Mouse (Mus musculus): ENCODE data around the gene Zfp28.
"Not testable (repeated sequence)": the region's sequence is repeated elsewhere in the genome, so short reads cannot be mapped to it uniquely, and the experiment has no call there.

Zfp28 gene

DNA sequence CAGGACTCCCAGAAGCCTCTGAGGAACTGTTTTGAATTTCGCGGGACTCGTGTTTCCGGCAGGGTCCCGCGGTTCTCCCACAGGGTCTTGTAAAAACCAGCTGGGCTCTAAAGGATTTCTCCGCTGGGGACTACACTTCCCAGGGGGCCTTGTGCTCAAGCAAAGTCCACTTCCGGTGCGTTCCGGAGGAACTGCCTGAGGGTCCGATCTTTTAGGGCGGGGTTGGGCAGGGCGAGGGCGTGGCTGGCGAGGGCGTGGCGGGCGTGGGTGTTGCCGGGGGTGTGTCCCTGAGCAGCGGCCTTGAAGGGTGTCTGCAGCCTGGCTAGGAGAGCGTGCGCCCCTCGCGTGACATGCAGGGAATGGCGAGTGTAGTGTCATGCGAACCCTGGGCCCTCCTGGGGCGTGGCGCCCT lies at the start of gene Zfp28:
TSS of gene Zfp28 (plus strand) at position 252 of the 412 bp plus-strand sequence.
- DNase-seq = peak; percentile 88 to 90

DNA sequence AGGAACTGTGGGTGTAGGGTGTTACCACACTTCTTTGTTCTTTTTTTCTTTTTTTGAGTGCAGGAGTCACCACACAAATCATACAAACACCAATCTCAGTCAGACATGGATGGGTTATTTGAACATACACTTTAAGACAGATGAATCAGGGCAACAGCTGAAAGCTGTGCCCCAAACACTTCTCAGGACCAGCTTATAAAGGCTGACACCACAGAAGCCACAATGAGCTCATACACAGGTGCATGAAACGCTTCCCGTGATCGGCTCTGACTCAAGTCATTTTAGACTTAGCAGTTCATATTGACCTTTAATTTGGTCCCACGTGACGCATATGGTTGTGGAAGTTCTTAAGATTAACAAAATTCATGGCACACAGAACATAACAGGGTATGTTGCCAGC lies 43.2 kb upstream of the Zfp28 start:
- no peak for DNase-seq

DNA sequence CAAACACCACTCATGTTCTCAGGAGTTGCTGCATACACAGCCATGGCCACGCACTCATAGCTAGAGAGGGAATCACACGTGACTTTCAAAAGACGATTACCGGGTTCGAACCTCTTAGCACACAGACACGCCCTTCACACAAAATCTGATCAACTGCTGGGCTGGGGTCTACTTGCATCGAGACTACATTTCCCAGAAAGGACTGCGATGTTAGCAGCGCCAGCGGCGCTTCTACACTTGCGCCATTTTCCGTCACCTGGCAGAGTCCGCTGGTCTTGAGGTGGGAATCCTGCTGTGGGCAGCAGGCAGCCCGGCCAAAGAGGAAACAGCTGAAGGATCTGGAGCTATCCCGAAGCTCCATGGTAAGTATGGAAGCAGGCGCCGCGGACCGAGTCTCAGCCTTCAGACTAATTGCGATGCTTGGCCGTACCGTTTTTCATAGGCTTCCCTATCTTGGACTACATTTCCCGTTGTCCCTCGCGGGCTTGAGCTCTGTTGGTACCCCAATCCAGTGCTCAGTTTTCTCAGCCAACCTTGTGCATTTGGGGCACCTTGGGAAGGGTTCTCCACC lies 39.5 kb upstream of the Zfp28 start, which contains the start of gene Gm3854:
TSS of gene Gm3854 (plus strand) at position 259 of the 571 bp plus-strand sequence.
- DNase-seq = peak; percentile 76 to 84

DNA sequence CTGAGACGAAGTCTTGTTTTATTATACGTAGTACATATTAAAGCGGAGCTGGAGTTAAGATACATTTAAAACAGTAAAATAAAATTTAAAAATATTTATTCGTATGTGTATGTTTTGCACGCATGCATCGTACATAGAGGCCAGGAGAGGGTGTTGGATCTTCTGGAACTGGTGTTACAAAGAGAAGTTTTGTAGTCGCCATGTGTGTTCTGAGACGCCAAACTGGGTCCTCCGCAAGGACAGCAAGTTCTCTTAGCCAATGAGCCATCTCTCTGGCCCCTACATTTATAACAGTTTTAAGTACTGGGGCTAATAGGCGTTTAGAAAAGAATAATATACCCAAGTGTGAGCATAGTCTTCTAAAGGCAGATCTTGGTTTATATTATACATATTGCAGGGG lies 39.0 kb upstream of the Zfp28 start:
- DNase-seq = no peak

DNA sequence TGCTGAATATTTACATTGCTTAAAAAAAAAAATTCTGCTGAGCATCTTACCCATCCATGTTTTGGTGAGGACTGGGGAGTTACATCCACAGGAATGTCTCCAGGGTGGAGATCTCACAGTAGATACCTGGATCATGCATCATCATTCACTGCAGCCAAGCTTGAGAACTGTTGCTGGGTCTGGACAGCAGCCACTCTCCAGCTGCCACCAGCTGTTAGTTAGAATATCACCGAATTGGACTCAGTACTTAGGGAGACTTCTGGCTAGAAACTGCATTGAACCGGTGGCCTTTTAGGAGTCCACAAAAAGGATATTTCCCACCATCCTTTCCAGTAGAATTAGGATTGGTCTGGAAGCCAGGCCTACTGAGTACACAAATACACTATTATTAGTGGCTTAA lies 25.0 kb upstream of the Zfp28 start:
- no peak for DNase-seq

DNA sequence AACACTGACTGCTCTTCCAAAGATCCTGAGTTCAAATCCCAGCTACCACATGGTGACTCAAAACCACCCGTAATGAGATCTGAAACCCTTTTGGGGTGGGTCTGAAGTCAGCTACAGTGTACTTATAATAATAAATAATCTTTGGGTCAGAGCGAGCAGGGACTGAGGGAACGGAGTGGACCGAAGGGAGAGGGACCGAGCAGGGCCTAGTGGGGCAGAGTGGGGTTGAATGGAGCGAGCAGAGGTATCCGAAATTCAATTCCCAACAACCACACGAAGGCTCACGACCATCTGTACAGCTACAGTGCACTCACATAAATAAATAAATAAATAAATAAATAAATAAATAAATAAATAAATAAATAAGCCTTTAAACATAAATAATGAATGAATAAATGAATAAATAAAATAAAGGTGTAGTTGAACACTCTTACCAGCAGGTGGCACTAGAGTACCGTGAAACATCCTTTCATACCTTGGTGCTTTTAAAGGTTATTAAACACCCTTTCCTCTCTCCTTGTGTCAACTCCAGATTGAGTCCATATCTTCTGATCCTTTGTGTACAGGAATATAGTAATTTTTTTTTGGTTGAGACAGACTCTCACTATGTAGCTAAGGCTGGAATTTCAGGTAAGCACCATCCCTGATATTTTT lies 24.0 kb upstream of the Zfp28 start:
- peak in 1 of 2 experiments; percentile 34 for DNase-seq

DNA sequence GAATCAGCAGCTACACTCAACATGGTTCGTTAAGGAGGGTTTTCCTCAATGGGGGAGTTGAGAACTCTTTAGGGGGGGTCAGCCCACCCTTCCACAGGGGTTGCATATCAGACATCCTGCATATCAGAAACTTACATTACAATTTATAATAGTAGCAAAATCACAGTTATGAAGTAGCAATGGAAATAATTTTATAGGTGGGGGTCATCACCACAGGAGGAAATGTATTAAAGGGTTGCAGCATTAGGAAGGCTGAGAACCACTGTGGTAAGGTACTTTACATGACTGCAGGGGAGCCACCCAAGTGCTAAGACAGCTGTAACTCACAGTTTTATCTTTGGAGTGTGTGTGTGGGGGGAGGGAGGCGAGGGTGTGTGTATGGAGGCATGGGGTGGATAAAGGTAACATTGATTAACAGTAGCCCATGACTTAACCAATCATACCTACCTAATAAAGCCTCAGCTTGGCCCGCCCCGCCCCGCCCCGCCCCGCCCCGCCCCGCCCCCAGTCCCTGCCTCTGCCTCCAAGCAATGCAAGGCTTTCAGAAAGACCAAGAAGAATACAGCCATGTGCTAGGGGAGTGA lies 22.5 kb upstream of the Zfp28 start:
- no peak for DNase-seq

DNA sequence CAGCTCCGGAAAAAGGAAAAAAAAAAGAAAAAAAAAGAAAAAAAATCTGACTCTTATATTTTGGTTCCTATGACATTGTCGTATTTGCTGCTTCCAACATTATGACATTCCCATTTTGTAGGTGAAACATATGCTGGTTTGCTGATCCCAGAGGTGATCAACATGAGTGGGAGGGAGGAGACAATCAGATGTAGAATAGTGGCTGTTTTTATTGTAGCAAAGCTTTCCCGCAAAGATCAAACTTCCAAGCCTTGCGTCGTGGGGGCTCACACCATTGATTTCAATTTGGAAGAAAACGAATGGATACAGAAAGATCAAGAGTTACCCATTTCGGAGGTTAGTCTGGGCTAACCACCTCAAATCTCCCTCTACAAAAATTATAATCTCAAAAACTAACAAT lies 21.3 kb upstream of the Zfp28 start:
- DNase-seq = no peak

DNA sequence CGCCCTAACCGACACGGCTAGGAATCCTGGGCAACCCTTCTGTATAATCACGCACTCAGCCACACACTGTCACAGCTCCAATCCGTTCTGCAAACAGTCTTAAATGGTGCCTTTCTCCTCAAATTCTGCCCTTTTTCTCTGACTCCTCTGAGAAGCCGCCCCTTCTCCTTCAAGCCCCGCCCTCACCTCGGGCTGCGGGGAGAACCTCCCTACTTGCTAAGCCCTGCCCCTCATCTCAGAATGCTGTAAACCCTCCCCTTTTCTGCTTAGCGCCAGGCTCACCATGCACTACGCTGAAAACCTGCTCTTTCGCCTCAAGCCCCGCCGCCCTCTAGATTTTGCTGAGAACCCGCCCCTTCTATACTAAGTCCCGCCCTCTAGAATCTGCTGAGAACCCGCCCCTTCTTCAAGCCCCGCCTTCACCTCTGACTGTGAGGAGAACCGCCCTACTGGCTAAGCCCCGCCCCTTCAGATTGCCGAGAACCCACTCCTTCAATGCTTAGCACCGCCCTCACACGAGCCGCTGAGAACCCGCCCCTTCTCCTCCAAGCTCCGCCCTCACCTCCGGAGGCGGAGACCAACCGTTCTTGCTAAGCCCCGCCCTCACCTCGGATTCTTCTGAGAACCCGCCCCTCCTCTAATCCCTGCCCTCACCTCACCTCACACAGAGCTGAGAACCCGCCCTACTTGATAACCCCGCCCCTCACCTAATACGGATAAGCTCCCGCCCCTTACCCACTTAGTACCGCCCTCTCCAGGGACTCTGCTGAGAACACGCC lies 20.6 kb upstream of the Zfp28 start:
- peak; percentile 98 for DNase-seq

DNA sequence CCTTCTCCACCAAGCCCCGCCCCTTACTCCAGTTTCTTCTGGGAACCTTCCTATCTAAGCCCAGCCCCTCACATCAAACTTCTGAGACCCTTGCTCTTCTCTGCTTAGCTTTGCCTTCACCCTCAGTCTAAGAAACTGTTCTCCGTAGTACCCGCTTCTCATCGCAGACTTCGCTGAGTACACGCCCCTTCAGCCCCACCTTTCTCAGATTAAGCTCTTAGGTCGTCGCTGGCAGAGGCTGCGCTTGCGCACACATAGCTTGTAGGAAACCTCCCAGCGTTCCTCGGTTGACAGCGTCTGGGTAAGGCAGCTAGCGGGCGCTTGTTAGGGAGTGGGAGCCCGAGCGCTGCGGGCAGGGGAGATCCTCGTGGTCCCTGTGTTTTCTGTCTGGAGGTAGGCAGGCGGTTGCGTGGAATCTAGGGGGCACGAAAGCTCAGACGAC lies 20.0 kb upstream of the Zfp28 start, which contains the start of gene Zfp78:
TSS of gene Zfp78 (plus strand) at position 234 of the 442 bp plus-strand sequence.
- peak in 1 of 2 experiments; percentile 83 for DNase-seq

DNA sequence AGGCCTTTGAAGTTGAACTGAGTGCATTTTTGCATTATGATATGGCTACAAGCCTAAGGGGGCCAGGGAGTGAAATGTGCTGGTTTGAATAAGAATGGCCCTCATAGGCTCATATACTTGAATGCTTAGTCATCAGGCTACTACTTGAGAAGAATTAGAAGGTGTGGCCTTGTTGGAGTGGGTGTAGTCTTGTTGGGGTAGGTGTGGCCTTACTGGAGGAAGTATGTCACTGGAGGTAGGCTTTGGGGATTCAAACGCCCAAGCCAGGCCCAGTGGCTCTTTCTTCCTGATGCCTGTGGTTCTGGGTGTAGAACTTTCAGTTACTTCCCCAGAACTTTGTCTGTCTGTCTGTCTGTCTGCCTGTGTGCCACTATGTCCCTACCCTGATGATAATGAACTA lies 18.3 kb upstream of the Zfp28 start:
- no peak for DNase-seq

DNA sequence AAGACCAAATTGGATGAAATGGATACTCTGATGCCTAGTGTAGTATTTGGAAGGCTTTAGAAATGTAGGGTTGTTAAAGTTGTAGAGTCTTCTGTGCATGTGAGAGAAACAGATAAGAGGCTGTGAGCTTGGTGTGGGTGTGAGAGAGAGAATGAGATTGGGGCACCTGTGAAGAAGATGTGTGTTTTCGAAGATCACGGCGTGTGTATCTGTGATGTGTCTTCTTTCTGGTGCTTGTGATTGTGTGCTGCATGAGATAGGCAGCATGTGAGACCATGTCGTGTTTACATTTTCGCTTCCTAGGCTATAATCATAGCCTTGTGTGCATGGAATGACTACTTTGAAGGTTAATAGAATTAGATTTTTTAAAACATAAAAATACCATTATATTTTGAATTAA lies 15.9 kb upstream of the Zfp28 start:
- no peak for DNase-seq

DNA sequence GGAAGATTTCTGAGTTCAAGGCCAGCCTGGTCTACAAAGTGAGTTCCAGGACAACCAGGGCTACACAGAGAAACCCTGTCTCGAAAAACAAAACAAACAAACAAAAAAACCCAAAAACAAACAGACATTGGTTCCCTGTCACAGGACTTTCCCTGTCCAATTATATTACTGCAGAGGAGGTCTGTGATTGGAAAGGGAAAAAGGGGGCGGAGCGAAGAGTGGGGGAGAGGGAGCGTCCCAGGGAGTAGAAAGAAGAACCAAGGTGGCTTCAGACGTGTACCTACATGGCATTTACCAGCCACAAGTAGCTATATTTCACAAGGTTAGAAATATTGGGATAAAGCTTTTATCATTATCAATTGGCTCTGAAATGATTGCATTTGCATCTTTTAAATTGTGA lies 14.9 kb upstream of the Zfp28 start:
- DNase-seq = not testable (repeated sequence)

DNA sequence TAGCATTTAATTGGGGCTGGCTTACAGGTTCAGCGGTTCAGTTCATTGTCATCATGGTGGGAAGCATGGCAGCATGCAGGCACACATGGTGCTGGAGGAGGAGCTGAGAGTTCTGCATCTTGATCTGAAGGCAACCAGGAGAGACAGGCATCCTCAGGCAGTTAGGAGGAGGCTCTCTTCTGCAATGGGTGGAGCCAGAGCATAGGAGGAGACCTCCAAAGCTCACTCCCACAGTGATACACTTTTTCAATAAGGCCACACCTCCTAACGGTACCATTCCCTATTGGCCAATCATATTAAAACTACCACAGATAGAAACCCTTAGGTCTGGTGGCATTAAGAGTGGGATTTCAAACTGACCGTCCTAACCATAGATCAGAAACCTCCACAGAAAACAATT lies 13.6 kb upstream of the Zfp28 start:
- no peak for DNase-seq

DNA sequence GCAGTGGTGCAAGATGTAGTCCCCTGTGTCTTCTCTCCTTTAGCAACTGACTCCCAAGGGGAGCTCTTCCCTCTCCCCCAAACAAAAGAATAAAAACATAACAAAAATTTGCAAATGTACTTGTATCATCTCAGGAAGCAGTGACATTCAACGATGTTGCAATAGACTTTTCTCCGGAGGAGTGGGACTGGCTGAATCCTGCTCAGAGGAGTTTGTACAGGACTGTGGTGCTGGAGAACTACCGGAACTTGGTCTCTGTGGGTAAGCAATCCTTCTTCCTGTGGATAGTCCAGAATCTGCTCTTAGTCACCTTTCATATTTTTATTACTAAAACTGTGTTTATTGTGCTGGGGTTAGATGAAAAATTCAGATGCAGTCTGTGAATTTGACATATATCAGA lies 10.1 kb upstream of the Zfp28 start:
- DNase-seq = no peak

DNA sequence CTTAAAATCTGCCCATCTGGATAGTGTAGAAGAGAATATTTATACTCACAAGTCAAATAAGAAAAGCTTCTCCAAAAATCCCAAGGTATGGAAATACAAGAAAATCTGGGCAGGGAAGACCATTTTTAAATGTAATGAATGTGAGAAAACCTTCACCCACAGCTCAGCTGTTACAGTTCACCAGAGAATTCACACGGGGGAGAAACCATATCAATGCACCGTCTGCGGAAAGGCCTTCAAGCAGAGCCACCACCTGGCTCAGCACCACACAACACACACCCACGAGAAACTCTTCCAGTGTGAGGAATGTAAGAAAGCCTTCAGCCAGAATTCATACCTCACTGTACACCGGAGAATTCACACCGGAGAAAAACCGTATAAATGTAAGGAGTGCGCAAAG lies 4.7 kb upstream of the Zfp28 start:
- DNase-seq = no peak

DNA sequence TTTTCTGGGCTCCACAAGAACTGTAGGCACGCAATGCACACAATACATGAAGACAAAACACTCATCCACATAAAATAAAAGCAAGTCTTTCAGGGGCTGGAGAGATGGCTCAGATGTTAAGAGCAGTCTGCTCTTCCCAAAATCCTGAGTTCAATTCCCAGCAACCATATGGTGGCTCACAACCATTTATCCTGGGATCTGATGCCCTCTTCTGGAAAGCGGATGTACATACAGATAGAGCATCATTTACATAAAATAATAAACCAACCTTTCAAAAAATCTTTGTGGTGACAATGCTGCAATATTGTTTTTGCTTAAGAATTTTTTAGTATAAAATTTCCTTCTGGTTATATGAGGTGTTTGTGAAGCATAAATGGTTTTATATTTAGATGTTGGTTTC lies 1.7 kb upstream of the Zfp28 start:
- DNase-seq = no peak

DNA sequence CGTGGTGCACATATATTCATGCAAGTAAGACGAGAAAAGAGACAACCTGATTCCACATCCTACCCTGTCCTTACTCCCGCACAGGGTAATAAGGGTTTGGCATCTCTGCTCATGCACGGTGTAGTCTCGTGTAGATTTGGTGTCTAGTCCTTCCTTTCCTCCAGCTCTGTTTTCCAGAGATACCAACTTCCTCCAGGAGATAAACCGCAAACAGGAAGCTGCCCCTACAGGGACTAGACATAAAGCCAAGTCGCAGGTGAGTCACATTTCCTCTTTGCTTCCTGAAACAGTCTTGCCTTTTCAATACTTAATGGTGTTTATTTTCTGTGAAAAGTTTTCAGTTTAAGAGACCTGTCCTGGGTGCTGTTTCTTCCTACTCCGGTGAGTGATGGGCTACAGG lies 916 bp downstream of the Zfp28 start:
- DNase-seq = no peak

DNA sequence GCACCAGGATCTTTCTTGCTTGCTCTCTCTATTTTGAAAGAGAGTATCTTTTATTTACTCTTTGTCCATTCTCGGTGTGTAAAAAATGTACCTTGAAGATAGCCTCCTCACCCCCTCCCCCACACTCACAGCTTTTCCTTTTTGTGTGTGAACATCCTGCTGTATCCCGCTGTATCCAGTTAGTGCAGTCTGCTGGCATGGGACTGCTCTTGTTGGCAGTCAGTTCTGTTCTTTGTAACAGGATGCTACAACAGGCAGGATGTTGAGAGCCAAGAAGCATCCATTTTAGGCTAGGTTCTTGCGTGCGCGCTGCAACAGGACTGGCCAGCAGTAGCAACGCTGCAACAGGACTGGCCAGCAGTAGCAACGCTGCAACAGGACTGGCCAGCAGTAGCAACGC lies 3.9 kb downstream of the Zfp28 start:
- DNase-seq = no peak

DNA sequence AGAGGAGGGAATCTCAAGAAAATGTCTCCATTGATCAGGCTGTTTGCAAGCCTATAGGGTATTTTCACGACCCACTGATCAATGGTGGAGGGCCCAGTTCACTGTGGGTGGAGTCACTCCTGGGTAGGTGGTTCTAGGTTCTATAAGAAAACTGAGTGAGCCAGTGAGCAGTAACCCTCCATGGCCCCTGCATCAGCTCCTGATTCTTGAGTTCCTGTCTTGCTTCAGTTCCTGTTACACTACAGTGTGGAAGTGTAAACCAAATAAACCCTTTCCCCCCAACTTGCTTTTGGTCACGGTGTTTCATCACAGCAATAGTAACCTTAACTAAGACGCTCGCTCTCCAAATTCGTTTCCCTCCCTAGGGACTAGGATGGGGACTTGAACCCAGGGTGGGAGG lies 5.9 kb downstream of the Zfp28 start:
- no peak for DNase-seq

DNA sequence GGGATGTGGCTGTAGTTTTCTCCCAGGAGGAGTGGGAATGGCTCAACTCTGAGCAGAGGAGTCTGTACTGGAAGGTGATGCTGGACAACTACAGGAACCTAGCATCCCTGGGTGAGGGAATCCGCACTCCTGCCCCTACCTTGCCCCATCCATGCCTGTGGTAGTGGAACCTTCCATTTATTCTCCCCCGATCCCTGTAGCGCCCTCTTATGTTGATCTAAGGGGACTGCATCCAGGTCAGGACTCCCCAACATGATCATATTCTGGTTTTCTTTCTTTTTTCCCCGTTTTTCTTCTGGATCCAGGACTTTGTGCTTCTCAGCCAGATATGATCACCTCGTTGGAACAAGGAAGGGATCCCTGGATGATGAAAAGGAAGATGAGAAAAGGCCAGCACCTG lies 6.4 kb downstream of the Zfp28 start:
- DNase-seq = no peak

DNA sequence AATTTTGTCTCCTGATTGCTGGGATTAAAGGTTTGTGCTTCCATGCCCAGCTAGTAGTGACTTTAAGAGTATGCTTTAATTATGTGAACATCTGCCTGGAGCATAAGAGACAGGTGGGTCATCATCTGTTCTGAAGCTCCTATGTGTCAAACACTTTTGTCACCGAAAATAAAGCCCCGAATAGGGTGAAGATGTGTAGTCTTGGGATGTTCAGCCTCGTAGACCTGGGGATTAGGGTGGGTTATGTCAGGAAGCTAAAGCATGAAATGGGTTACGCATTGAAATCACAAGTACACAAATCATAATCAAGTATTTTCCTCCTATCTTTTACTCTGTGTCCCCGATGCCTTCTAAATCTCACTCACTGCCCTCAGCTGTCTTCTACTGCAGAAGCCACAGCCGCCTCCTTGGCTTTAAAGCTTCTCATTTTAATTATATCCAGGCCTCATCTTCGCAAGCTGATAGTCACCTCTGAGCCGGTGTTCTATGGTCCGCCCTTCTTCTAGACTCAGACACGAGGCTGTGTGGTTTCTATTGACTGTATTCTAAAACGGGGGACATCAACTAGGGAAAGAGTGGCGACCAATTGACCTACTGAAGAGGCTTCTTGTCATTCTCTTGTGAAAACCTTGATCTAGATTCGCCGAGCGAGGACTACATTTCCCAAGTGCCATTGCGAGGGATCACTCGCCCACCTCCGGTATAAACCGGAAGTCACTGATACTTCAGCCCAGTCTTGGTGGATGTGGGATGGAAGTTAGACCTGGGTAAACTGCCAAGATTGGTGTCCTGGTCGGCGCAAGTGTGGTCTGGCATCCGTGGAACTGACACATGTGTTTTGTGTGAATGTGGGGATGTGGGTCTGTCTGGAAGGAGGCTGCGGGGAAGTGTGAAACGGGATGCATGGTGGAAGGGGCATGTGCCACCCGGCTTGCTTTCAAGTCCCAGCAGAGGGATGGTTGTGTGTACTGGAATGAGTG lies 15.2 kb downstream of the Zfp28 start, which contains the start of gene Smim17:
TSS of gene Smim17 (plus strand) at position 720 of the 980 bp plus-strand sequence.
- DNase-seq = peak; percentile 64 to 74
